In the genomic region with DNA sequence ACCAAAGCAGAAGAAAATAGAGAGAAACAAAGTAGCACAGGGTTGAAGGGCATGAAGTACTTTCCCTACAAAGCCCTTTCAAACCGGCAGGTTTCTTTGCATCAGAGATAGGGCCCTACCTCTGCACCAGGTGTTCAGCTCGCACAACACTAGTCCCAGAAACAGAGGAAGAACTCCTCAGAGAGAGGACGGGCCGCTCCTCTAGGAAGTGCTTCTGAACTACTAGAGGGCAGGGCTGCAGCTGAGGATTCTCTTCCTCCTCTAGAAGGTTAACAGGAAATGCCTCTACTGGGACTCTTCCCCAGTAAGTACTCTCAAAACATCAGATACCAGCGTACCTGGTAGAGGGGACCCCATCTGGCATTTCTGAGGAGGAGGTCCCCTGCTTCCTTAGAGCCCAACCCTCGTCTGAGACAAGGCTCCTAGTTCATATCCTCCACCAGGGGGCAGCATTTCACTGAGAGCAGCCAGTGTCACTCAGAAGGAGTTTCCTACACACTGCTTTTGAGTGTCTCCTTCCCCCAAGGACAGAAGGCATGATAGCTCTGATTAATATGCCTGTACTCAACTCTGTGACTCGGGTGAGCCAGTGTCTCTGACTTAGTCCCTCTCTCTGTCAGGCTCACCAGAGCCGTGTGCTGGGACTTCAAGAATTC, we compare ENCODE assay signal across 9 mouse cellular contexts.
DNase-seq lines count a peak whose midpoint lies in the region; ATAC-seq lines count a peak whose summit lies in the region.
"Had no signal": no experiment of that assay in that cellular context is flagged by ENCODE, and none has a peak within 500 bp of the region (broad histone marks: within the 10 kb centered on the region; RNA-seq: fewer than 3 reads in every experiment).

No protein-coding gene starts in this region.

- DNase-seq in gastrocnemius, postnatal 10 days, result peak; percentile 47
- DNase-seq in gastrocnemius, adult 8-10 months (ENCODE audit: low spot score in 2 of 2), result no peak
- peak; percentile 71 to 89 for DNase-seq in adrenal gland, adult (ENCODE audit: inconsistent age in 2 of 2, low spot score in 1 of 2)
- DNase-seq in embryonic facial prominence, embryonic 11.5 days (ENCODE audit: low spot score), result peak; percentile 88
- DNase-seq in hindbrain, embryonic 11.5 days (ENCODE audit: low spot score), result peak; percentile 88
- DNase-seq in left cerebral cortex, postnatal 10 days (ENCODE audit: extremely low spot score in 1 of 2, low spot score in 2 of 2), result peak; percentile 23 to 55

- intact Hi-C loops in left cerebral cortex, postnatal 10 days (cut with DNase I), result loop anchor here (5.0 kb wide), 2 partner anchors 34 to 89 kb away; no protein-coding TSS in a partner anchor

- no peak overlapping the region for H3K9ac ChIP-seq in embryonic facial prominence, embryonic 11.5 days (replicated peaks; ENCODE audit: low read length)
- H3K9ac ChIP-seq in hindbrain, embryonic 11.5 days (ENCODE audit: low read depth, low read length), result no peak overlapping the region
- no peak overlapping the region for H3K9ac ChIP-seq in midbrain, embryonic 13.5 days (replicated peaks)
- H3K9ac ChIP-seq in stomach, embryonic 15.5 days, result no peak overlapping the region
- H3K9ac ChIP-seq: lung, embryonic 15.5 days had no signal

- H3K36me3 ChIP-seq in embryonic facial prominence, embryonic 11.5 days (replicated peaks; ENCODE audit: control insufficient read depth, insufficient read depth, low read depth, low read length), result no peaks in the 10 kb centered on the region
- H3K36me3 ChIP-seq in hindbrain, embryonic 11.5 days (ENCODE audit: control insufficient read depth, insufficient read depth, low read length), result 0 out of 2 replicates have a peak, but pooled peaks cover 2% of the 10 kb centered on the region
- peaks cover 2% of the 10 kb centered on the region; the same call in 1 of the 2 replicates for H3K36me3 ChIP-seq in midbrain, embryonic 13.5 days
- H3K36me3 ChIP-seq in stomach, embryonic 15.5 days, result no peaks in the 10 kb centered on the region
- H3K36me3 ChIP-seq: lung, embryonic 15.5 days had no signal

- H3K27me3 ChIP-seq in embryonic facial prominence, embryonic 11.5 days (ENCODE audit: control insufficient read depth, insufficient read depth, low read length), result no peaks in the 10 kb centered on the region
- no peaks in the 10 kb centered on the region for H3K27me3 ChIP-seq in hindbrain, embryonic 11.5 days (ENCODE audit: control insufficient read depth, insufficient read depth, low read length)
- H3K27me3 ChIP-seq in midbrain, embryonic 13.5 days, result no peaks in the 10 kb centered on the region
- no peaks in the 10 kb centered on the region for H3K27me3 ChIP-seq in stomach, embryonic 15.5 days (replicated peaks)
- H3K27me3 ChIP-seq: lung, embryonic 15.5 days had no signal

- 0 out of 2 replicates have a peak, but pooled peaks have one; percentile 46 for ATAC-seq in embryonic facial prominence, embryonic 11.5 days (replicated peaks; ENCODE audit: insufficient number of reproducible peaks, low FRiP score, low TSS enrichment, low read depth)
- peak; percentile 62 for ATAC-seq in hindbrain, embryonic 11.5 days (ENCODE audit: low FRiP score)
- peak; percentile 62 for ATAC-seq in midbrain, embryonic 13.5 days
- ATAC-seq in stomach, embryonic 15.5 days (ENCODE audit: insufficient read depth, low FRiP score, low read depth), result peak; percentile 38; the same call in 1 of the 2 replicates

- no peaks in the 10 kb centered on the region; the same call in 1 of the 2 replicates for H3K4me1 ChIP-seq in embryonic facial prominence, embryonic 11.5 days (ENCODE audit: control insufficient read depth, insufficient read depth, low read length)
- H3K4me1 ChIP-seq in hindbrain, embryonic 11.5 days (replicated peaks; ENCODE audit: control insufficient read depth, insufficient read depth, low read length), result no peaks in the 10 kb centered on the region
- H3K4me1 ChIP-seq in midbrain, embryonic 13.5 days (replicated peaks), result 0 out of 2 replicates have a peak, but pooled peaks cover 2% of the 10 kb centered on the region
- no peaks in the 10 kb centered on the region for H3K4me1 ChIP-seq in stomach, embryonic 15.5 days
- H3K4me1 ChIP-seq: lung, embryonic 15.5 days had no signal

- 45% methylated on average over 8 of the region's 8 CpGs for WGBS in embryonic facial prominence, embryonic 11.5 days
- 51% methylated on average over 8 of the region's 8 CpGs for WGBS in hindbrain, embryonic 11.5 days
- 46% methylated on average over 8 of the region's 8 CpGs for WGBS in midbrain, embryonic 13.5 days
- 42% methylated on average over 8 of the region's 8 CpGs for WGBS in stomach, embryonic 15.5 days

- H3K27ac ChIP-seq in embryonic facial prominence, embryonic 11.5 days (replicated peaks; ENCODE audit: low read depth, low read length), result no peak overlapping the region
- no peak overlapping the region for H3K27ac ChIP-seq in hindbrain, embryonic 11.5 days (ENCODE audit: low read depth, low read length)
- H3K27ac ChIP-seq in midbrain, embryonic 13.5 days, result no peak overlapping the region
- H3K27ac ChIP-seq in stomach, embryonic 15.5 days, result no peak overlapping the region
- H3K27ac ChIP-seq: lung, embryonic 15.5 days had no signal

- H3K4me3 ChIP-seq in embryonic facial prominence, embryonic 11.5 days (ENCODE audit: low read depth, low read length), result no peak overlapping the region
- no peak overlapping the region for H3K4me3 ChIP-seq in hindbrain, embryonic 11.5 days (ENCODE audit: low read depth, low read length)
- H3K4me3 ChIP-seq in midbrain, embryonic 13.5 days (replicated peaks), result no peak overlapping the region
- H3K4me3 ChIP-seq in stomach, embryonic 15.5 days (replicated peaks), result no peak overlapping the region
- H3K4me3 ChIP-seq: lung, embryonic 15.5 days had no signal

- H3K4me2 ChIP-seq in embryonic facial prominence, embryonic 11.5 days (ENCODE audit: low read depth, low read length), result no peak overlapping the region
- H3K4me2 ChIP-seq in hindbrain, embryonic 11.5 days (replicated peaks; ENCODE audit: low read depth, low read length), result no peak overlapping the region
- H3K4me2 ChIP-seq in midbrain, embryonic 13.5 days (replicated peaks), result no peak overlapping the region
- H3K4me2 ChIP-seq in stomach, embryonic 15.5 days, result no peak overlapping the region
- H3K4me2 ChIP-seq: lung, embryonic 15.5 days had no signal

- no peaks in the 10 kb centered on the region for H3K9me3 ChIP-seq in embryonic facial prominence, embryonic 11.5 days (replicated peaks; ENCODE audit: control insufficient read depth, low read length)
- H3K9me3 ChIP-seq in hindbrain, embryonic 11.5 days (ENCODE audit: control insufficient read depth, low read length), result no peaks in the 10 kb centered on the region
- no peaks in the 10 kb centered on the region for H3K9me3 ChIP-seq in midbrain, embryonic 13.5 days
- no peaks in the 10 kb centered on the region for H3K9me3 ChIP-seq in stomach, embryonic 15.5 days
- H3K9me3 ChIP-seq: lung, embryonic 15.5 days had no signal

Comparison
In these comparisons a context has a peak if more than half of its experiments do, and no peak if none do; other contexts are left out.
1. DNase-seq: peak in gastrocnemius, postnatal 10 days (single experiment), adrenal gland, adult (2 of 2), embryonic facial prominence, embryonic 11.5 days (single experiment), hindbrain, embryonic 11.5 days (single experiment) and left cerebral cortex, postnatal 10 days (2 of 2); none in gastrocnemius, adult 8-10 months (0 of 2).
2. Peak in every context shown above with its lines, with median percentiles within 50 percentile points of each other: ATAC-seq.